Mouse (Mus musculus): Measurements from ENCODE around the gene Gls.

DNA sequence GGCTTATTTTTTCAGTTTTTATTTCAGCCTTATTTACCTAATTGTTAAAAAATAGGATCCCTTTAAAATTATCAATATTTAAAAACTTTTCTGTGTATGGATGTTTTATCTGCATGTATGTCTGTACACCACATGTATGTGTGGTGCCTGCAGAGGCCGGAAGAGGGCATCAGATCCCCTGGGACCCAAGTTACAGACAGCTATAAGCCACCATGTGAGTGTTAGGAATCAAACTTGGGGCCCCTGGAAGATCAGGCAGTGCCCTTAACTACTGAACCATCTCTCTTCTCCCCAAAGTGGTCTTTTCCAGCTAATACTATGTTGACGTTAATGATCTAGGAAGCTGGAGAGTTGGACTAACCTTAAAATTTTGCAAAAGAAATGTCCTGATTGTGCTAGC is 85.6 kb downstream of the Gls start:
- TF ChIP-seq CTCF (IDR thresholded peaks at IDR 0.05; ENCODE audit: low read depth) (no peak), EP300 (IDR thresholded peaks at IDR 0.05; ENCODE audit: low read depth) (no peak)
